Mouse (Mus musculus) embryonic facial prominence, embryonic 15.5 days (tissue): ENCODE data around the gene Abi3bp. TPM values are rescaled to one million over a fixed set of nuclear protein-coding genes. Genes with fewer than 3 reads are reported as not detected.

Experiments
- ATAC-seq: fragments of 200-750 bp; cut with Nextera tagmentation; 2 replicates; pipeline ENCODE4 v1.8.0; 2017; ENCODE audit warnings: low read depth, moderate TSS enrichment; ENCODE audit not compliant: insufficient number of reproducible peaks, low FRiP score, low TSS enrichment
- H3K27ac ChIP-seq: fragments of 300-500 bp; sonication (generic); replicated peaks from 2 replicates; pipeline ENCODE4 v1.5.1; 2015; ENCODE audit warnings: mild to moderate bottlenecking, inconsistent platforms
- H3K27me3 ChIP-seq: fragments of 300-500 bp; sonication (generic); 2 replicates; pipeline ENCODE4 v1.6.1; 2015; ENCODE audit warnings: inconsistent platforms
- H3K36me3 ChIP-seq: fragments of 300-500 bp; sonication (generic); 2 replicates; pipeline ENCODE4 v1.6.1; 2015; ENCODE audit warnings: mild to moderate bottlenecking, inconsistent platforms
- H3K4me1 ChIP-seq: fragments of 300-500 bp; sonication (generic); 2 replicates; pipeline ENCODE4 v1.6.1; 2015; ENCODE audit warnings: inconsistent platforms
- H3K4me2 ChIP-seq: fragments of 300-500 bp; sonication (generic); replicated peaks from 2 replicates; pipeline ENCODE4 v1.6.1; 2015; ENCODE audit warnings: mild to moderate bottlenecking, inconsistent platforms
- H3K4me3 ChIP-seq: fragments of 300-500 bp; sonication (generic); replicated peaks from 2 replicates; pipeline ENCODE4 v1.5.1; 2015; ENCODE audit warnings: mild to moderate bottlenecking, inconsistent platforms
- H3K9ac ChIP-seq: fragments of 300-500 bp; sonication (generic); 2 replicates; pipeline ENCODE4 v1.6.1; 2015; ENCODE audit warnings: inconsistent platforms
- H3K9me3 ChIP-seq: fragments of 300-500 bp; sonication (generic); replicated peaks from 2 replicates; pipeline ENCODE4 v1.6.1; 2016; ENCODE audit warnings: inconsistent platforms
- WGBS: fragments of 180-500 bp; shearing (Covaris S2); methylation state at CpG from one replicate; pipeline ENCODE4 v1.1.7; 2015; 5-methylcytosine and 5-hydroxymethylcytosine counted together
- polyA plus RNA-seq: library from polyadenylated mRNA; unstranded; fragments of >200 nt; fragmentation: Nextera tagmentation; extraction: Ambion mirVana; gene quantifications from 2 replicates; pipeline ENCODE4 v1.2.1, GENCODE M21; 2015

Abi3bp gene
- polyA plus RNA-seq, 1 experiment from 2014 or later: 27.5 TPM

DNA sequence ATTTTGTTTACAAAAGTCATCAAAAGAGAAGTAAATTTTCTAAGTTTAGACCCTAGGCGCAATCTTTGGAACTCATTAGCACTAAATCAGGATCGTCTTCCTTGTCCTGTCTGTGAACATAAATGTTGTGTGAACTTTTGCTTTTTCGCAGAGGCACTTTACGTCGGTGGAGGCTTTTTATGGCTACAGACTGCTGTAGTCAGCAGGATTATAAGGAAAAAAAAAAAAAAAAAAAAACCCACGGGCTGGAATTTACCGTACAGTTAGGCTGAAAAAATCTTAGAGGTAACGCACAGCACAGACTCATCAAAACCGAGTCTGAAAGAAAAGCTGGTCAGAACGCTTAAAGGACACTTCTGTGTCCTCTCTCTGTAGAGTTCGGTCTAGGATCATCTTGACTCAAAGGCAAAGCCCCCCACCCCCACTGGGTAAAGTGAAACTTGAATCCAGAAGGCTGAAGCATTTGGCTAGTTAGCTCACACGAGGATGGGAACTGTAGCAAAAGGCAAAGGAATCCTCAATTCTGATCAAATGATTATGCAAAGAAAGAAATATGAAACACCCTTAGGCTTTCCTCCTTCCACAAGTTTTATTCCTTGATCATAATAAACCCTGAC lies 1.0 kb downstream of the Abi3bp start:
- ATAC-seq: no peak

DNA sequence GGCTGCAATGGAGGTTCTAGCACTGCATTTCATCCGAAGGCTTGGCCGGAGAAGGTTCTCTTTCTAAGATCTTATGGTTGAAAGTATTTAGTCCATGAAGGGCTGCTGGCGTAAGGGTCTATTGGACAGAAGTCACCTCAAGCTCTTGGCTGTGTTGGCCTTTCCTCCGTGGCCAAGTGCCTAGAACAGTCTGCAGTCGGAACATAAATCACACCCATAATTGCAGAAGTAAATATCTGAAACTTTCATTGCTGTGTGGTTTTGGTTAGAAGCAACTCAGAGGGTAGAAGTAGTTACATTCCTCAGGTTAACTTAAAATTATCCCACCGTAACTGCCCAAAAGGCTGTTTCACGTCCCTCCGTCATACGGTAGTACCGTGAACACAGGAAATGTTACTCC lies 5.8 kb downstream of the Abi3bp start:
- H3K36me3 ChIP-seq: no peaks in the 10 kb centered on the region
- no peak overlapping the region for H3K27ac ChIP-seq
- no peaks in the 10 kb centered on the region for H3K4me1 ChIP-seq
- H3K4me2 ChIP-seq: no peak overlapping the region
- ATAC-seq: no peak
- no peaks in the 10 kb centered on the region for H3K27me3 ChIP-seq
- no peak overlapping the region for H3K9ac ChIP-seq
- no peaks in the 10 kb centered on the region for H3K9me3 ChIP-seq
- no peak overlapping the region for H3K4me3 ChIP-seq
- 80% methylated on average over 10 of the region's 10 CpGs for WGBS

More for the DNA sequence above, 1.0 kb downstream of the Abi3bp start:
- Histone ChIP-seq H3K9me3 (no peaks in the 10 kb centered on the region), H3K36me3 (no peaks in the 10 kb centered on the region), H3K27ac (peak overlapping the region; percentile 44; the same call in 1 of the 2 replicates), H3K4me1 (peaks cover 4% of the 10 kb centered on the region; the same call in 1 of the 2 replicates), H3K27me3 (no peaks in the 10 kb centered on the region), H3K9ac (no peak overlapping the region), H3K4me2 (peak overlapping the region; percentile 52), H3K4me3 (peak overlapping the region; percentile 38)
- 12% methylated on average over 12 of the region's 12 CpGs for WGBS

- Histone ChIP-seq H3K4me2 (no peak overlapping the region), H3K27ac (no peak overlapping the region), H3K9me3 (no peaks in the 10 kb centered on the region), H3K4me3 (no peak overlapping the region), H3K9ac (no peak overlapping the region), H3K27me3 (no peaks in the 10 kb centered on the region), H3K36me3 (no peaks in the 10 kb centered on the region), H3K4me1 (no peaks in the 10 kb centered on the region)
- 24% methylated on average over 4 of the region's 4 CpGs for WGBS
- no peak for ATAC-seq
These were observed 8.8 kb downstream of the Abi3bp start for GRCm38 (mm10) chr16:56486461-56486860.

GRCm38 (mm10) chr16:56490861-56491260 lies 13.2 kb downstream of the Abi3bp start:
- no peak overlapping the region for H3K9ac ChIP-seq
- H3K36me3 ChIP-seq: no peaks in the 10 kb centered on the region
- no peaks in the 10 kb centered on the region for H3K27me3 ChIP-seq
- H3K4me3 ChIP-seq: no peak overlapping the region
- H3K4me1 ChIP-seq: no peaks in the 10 kb centered on the region
- no peak for ATAC-seq
- H3K4me2 ChIP-seq: no peak overlapping the region
- 35% methylated on average over 3 of the region's 3 CpGs for WGBS
- no peaks in the 10 kb centered on the region for H3K9me3 ChIP-seq
- H3K27ac ChIP-seq: no peak overlapping the region

DNA sequence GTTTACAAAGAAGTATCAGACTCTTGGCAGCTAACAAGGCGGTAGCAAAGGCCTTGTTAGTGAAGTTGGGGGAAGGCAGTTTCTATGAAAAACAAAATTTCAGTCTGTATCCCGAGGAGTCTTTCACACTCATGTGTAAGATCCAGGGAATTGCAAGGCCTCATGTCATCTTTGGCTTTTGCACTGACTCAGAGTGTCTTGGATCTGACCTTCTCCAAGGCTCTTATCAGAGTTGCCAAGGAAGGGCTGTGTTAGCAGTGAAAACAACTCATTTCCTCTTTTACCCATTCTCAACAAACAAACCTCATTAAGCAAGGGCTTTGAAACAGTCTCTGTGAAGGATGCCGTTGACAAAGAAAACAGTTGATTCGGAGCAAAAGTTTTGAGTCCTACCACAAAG lies 17.6 kb downstream of the Abi3bp start:
- H3K9me3 ChIP-seq: no peaks in the 10 kb centered on the region
- WGBS: 75% methylated on average over 4 of the region's 4 CpGs
- no peak overlapping the region for H3K4me3 ChIP-seq
- H3K4me2 ChIP-seq: no peak overlapping the region
- no peaks in the 10 kb centered on the region for H3K4me1 ChIP-seq
- H3K27ac ChIP-seq: no peak overlapping the region
- no peaks in the 10 kb centered on the region for H3K27me3 ChIP-seq
- no peak for ATAC-seq
- H3K36me3 ChIP-seq: no peaks in the 10 kb centered on the region
- H3K9ac ChIP-seq: no peak overlapping the region

DNA sequence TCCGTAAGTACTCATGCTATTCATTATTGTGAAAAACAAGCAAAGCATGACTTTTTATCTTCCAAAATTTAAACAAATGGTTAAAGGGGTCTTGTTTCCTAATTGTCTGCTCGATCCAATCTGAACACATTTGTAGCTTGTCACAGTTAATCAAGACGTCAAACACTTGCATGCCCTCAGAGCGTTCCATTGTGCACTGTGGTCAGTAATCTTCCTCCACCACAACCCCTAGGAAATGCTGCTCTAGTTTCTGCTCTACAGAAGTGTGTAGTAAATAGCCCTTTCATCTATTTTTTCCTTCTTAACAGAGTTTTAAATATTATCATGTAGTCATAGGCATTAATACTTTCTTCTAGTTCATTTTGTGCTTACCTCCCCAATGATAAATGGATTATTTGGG lies 19.1 kb downstream of the Abi3bp start:
- no peaks in the 10 kb centered on the region for H3K9me3 ChIP-seq
- no peak overlapping the region for H3K4me3 ChIP-seq
- no peak overlapping the region for H3K27ac ChIP-seq
- 0 out of 2 replicates have a peak, but pooled peaks cover 3% of the 10 kb centered on the region for H3K4me1 ChIP-seq
- no peaks in the 10 kb centered on the region for H3K27me3 ChIP-seq
- WGBS: 47% methylated on average over 4 of the region's 4 CpGs
- H3K9ac ChIP-seq: no peak overlapping the region
- ATAC-seq: no peak
- no peak overlapping the region for H3K4me2 ChIP-seq
- no peaks in the 10 kb centered on the region for H3K36me3 ChIP-seq

DNA sequence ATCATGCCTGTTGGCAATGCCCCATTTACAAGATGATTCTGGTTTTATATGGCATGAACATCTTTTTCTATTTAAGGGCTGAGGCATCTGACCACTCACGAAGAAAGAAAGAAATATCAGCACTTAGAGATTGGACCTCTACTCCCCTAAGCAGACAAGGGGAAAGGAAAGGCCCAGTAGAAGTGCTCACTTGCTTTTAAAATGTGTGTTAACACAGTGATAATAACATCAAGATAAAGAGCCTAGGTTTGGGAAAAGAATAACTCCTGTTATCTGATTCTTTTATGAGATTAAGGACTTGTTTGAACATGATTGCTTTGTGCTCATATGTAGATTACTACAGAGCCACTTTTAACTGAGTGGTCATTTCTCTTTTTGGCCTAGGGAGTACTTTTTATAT lies 21.0 kb downstream of the Abi3bp start:
- ATAC-seq: no peak

GRCm38 (mm10) chr16:56500441-56500840 lies 22.8 kb downstream of the Abi3bp start:
- H3K27ac ChIP-seq: no peak overlapping the region
- H3K9ac ChIP-seq: no peak overlapping the region
- H3K4me1 ChIP-seq: 0 out of 2 replicates have a peak, but pooled peaks cover 7% of the 10 kb centered on the region
- H3K4me3 ChIP-seq: no peak overlapping the region
- H3K4me2 ChIP-seq: no peak overlapping the region
- no peaks in the 10 kb centered on the region for H3K9me3 ChIP-seq
- no peak for ATAC-seq
- no peaks in the 10 kb centered on the region for H3K27me3 ChIP-seq
- whole genome bisulfite sequencing: 52% methylated on average over 3 of the region's 3 CpGs
- H3K36me3 ChIP-seq: no peaks in the 10 kb centered on the region

More for the DNA sequence above, 21.0 kb downstream of the Abi3bp start:
- Histone ChIP-seq H3K27me3 (no peaks in the 10 kb centered on the region), H3K4me2 (no peak overlapping the region), H3K27ac (no peak overlapping the region), H3K36me3 (no peaks in the 10 kb centered on the region), H3K9ac (no peak overlapping the region), H3K4me1 (0 out of 2 replicates have a peak, but pooled peaks cover 3% of the 10 kb centered on the region), H3K9me3 (no peaks in the 10 kb centered on the region), H3K4me3 (no peak overlapping the region)
- WGBS: 33% methylated on average over 1 of the region's 1 CpGs

DNA sequence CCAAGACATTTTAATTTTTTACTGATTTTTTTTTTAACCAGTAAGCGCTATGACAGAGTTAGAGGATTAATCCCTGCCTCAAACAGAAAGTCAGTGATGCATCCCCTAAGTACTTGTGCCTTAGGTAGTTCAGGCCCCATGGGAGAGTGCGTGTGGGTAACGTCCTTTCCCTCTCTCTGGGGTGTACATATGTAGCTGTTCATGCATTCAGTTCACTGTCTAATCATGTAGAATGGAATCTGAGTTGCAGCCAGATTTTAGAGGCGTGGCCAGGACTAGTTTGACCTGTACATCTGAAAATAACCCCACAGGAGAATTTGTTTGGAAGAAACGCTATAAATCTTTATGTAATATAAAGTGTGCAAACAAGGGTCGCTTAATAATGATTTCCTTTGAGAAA lies 23.4 kb downstream of the Abi3bp start:
- Histone ChIP-seq H3K36me3 (no peaks in the 10 kb centered on the region), H3K27me3 (no peaks in the 10 kb centered on the region), H3K27ac (0 out of 2 replicates have a peak overlapping the region, but pooled peaks have one; percentile 17), H3K9me3 (no peaks in the 10 kb centered on the region), H3K4me2 (no peak overlapping the region), H3K9ac (no peak overlapping the region), H3K4me3 (no peak overlapping the region), H3K4me1 (0 out of 2 replicates have a peak, but pooled peaks cover 7% of the 10 kb centered on the region)
- 52% methylated on average over 6 of the region's 6 CpGs for WGBS
- ATAC-seq: no peak

DNA sequence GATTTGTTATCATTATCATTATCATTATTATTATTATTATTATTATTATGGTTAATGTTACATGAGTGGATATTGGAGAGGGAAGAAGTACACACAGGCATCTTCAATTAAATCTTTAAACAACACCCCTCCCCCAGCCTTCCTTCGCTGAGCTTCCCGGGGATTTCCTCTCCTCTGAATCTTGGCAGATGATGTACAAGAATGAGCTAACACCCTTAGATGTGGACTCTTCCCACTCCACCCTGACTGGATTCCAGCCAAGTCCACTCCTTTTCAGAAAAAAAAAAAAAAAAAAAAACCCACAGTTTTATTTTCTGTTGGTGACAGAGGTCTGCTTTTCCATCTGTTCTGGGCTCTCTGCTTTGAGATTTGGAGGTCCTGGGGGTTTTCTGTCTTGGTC lies 23.8 kb downstream of the Abi3bp start:
- H3K9ac ChIP-seq: no peak overlapping the region
- no peak overlapping the region for H3K27ac ChIP-seq
- H3K9me3 ChIP-seq: no peaks in the 10 kb centered on the region
- H3K4me1 ChIP-seq: 0 out of 2 replicates have a peak, but pooled peaks cover 7% of the 10 kb centered on the region
- no peaks in the 10 kb centered on the region for H3K36me3 ChIP-seq
- 14% methylated on average over 2 of the region's 2 CpGs for WGBS
- ATAC-seq: no peak
- no peak overlapping the region for H3K4me2 ChIP-seq
- H3K4me3 ChIP-seq: no peak overlapping the region
- H3K27me3 ChIP-seq: no peaks in the 10 kb centered on the region

DNA sequence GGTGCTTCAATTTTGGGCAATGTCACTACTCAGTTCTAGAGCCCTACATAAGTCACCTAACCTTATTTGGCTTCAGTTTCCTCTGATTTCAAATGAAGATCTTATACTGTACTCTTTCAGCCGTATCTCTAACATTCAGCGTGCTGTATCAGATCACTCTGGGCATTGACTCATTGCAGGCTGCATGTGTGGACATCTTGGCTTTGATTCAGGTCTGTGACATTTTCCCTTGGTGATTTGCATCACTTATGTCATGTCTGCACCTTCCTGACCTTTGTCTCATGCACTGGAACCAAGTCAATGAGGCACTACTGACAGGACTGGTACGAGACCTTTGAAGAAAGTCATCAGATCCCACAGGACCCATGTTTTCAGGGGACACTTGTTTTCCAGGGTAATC lies 24.5 kb downstream of the Abi3bp start:
- Histone ChIP-seq H3K4me2 (no peak overlapping the region), H3K27me3 (no peaks in the 10 kb centered on the region), H3K36me3 (no peaks in the 10 kb centered on the region), H3K9me3 (no peaks in the 10 kb centered on the region), H3K4me3 (no peak overlapping the region), H3K4me1 (0 out of 2 replicates have a peak, but pooled peaks cover 7% of the 10 kb centered on the region), H3K27ac (no peak overlapping the region), H3K9ac (no peak overlapping the region)
- 81% methylated on average over 3 of the region's 3 CpGs for WGBS
- no peak for ATAC-seq

DNA sequence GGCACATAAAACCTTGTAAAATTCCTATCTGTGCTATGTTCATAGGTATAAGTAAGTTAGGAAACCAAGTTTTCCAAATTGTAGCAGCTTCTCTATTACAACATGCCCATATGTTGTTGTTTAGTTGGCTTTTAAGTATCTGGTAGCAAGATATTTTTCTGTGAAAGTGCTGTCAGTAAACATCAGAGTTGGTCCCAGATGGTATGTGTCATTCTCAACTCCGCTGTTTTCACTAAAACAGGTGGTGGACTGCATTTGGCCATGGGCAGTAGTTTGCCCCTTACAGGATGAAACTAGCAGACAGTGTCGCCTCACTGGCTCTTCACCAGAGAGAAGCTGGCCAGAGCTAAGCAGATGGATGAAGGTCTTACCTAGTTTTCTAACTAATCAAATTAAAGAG lies 26.3 kb downstream of the Abi3bp start:
- Histone ChIP-seq H3K4me3 (no peak overlapping the region), H3K4me1 (0 out of 2 replicates have a peak, but pooled peaks cover 7% of the 10 kb centered on the region), H3K27me3 (no peaks in the 10 kb centered on the region), H3K36me3 (no peaks in the 10 kb centered on the region), H3K27ac (no peak overlapping the region), H3K9ac (no peak overlapping the region), H3K4me2 (no peak overlapping the region), H3K9me3 (no peaks in the 10 kb centered on the region)
- 49% methylated on average over 2 of the region's 2 CpGs for WGBS
- no peak for ATAC-seq
